Mouse (Mus musculus) midbrain, embryonic 15.5 days (tissue): ENCODE data around the gene Jun. TPM values are rescaled to one million over a fixed set of nuclear protein-coding genes. Genes with fewer than 3 reads are reported as not detected.

Experiments
- ATAC-seq: fragments of 200-750 bp; cut with Nextera tagmentation; replicated peaks from 2 replicates; pipeline ENCODE4 v1.8.0; 2017; ENCODE audit warnings: moderate TSS enrichment
- H3K27ac ChIP-seq: fragments of 300-500 bp; sonication (generic); 2 replicates; pipeline ENCODE4 v1.5.1; 2015; ENCODE audit warnings: mild to moderate bottlenecking, inconsistent platforms
- H3K27me3 ChIP-seq: fragments of 300-500 bp; sonication (generic); replicated peaks from 2 replicates; pipeline ENCODE4 v1.6.1; 2015; ENCODE audit warnings: inconsistent platforms
- H3K36me3 ChIP-seq: fragments of 300-500 bp; sonication (generic); replicated peaks from 2 replicates; pipeline ENCODE4 v1.6.1; 2015; ENCODE audit warnings: inconsistent platforms
- H3K4me1 ChIP-seq: fragments of 300-500 bp; sonication (generic); 2 replicates; pipeline ENCODE4 v1.6.1; 2015; ENCODE audit warnings: inconsistent platforms
- H3K4me2 ChIP-seq: fragments of 300-500 bp; sonication (generic); 2 replicates; pipeline ENCODE4 v1.6.1; 2015; ENCODE audit warnings: inconsistent platforms, mild to moderate bottlenecking, moderate library complexity
- H3K4me3 ChIP-seq: fragments of 300-500 bp; sonication (generic); 2 replicates; pipeline ENCODE4 v1.5.1; 2015; ENCODE audit warnings: mild to moderate bottlenecking, inconsistent platforms
- H3K9ac ChIP-seq: fragments of 300-500 bp; sonication (generic); 2 replicates; pipeline ENCODE4 v1.6.1; 2015; ENCODE audit warnings: mild to moderate bottlenecking, inconsistent platforms
- H3K9me3 ChIP-seq: fragments of 300-500 bp; sonication (generic); 2 replicates; pipeline ENCODE4 v1.6.1; 2016; ENCODE audit warnings: inconsistent platforms
- WGBS: fragments of 180-500 bp; shearing (Covaris S2); methylation state at CpG from one replicate; pipeline ENCODE4 v1.1.7; 2015; ENCODE audit warnings: mixed read lengths; 5-methylcytosine and 5-hydroxymethylcytosine counted together
- polyA plus RNA-seq: library from polyadenylated mRNA; unstranded; fragments of >200 nt; fragmentation: Nextera tagmentation; extraction: Ambion mirVana; gene quantifications from 2 replicates; pipeline ENCODE4 v1.2.1, GENCODE M21; 2015

Gene Jun
- polyA plus RNA-seq, 1 experiment from 2014 or later, result 49.9 TPM

GRCm38 (mm10) chr4:95049153-95049552 lies 2.9 kb downstream of the Jun start:
- ATAC-seq, result no peak
- Histone ChIP-seq H3K9me3 (no peaks in the 10 kb centered on the region), H3K9ac (no peak overlapping the region), H3K36me3 (no peaks in the 10 kb centered on the region), H3K4me1 (peaks cover 33% of the 10 kb centered on the region), H3K4me2 (peak overlapping the region; percentile 90), H3K27me3 (no peaks in the 10 kb centered on the region), H3K27ac (no peak overlapping the region), H3K4me3 (peak overlapping the region; percentile 56)
- 29% methylated on average over 2 of the region's 2 CpGs for WGBS

- no peak overlapping the region for H3K27ac ChIP-seq
- H3K36me3 ChIP-seq, result no peaks in the 10 kb centered on the region
- ATAC-seq, result no peak
- no peak overlapping the region for H3K9ac ChIP-seq
- peaks cover 30% of the 10 kb centered on the region for H3K4me1 ChIP-seq
- H3K4me3 ChIP-seq, result peak overlapping the region; percentile 56; the same call in 1 of the 2 replicates
- H3K9me3 ChIP-seq, result no peaks in the 10 kb centered on the region
- H3K27me3 ChIP-seq, result no peaks in the 10 kb centered on the region
- H3K4me2 ChIP-seq, result peak overlapping the region; percentile 90
- 71% methylated on average over 4 of the region's 4 CpGs for WGBS
Observed at GRCm38 (mm10) chr4:95048731-95049100, 3.3 kb downstream of the Jun start.

DNA sequence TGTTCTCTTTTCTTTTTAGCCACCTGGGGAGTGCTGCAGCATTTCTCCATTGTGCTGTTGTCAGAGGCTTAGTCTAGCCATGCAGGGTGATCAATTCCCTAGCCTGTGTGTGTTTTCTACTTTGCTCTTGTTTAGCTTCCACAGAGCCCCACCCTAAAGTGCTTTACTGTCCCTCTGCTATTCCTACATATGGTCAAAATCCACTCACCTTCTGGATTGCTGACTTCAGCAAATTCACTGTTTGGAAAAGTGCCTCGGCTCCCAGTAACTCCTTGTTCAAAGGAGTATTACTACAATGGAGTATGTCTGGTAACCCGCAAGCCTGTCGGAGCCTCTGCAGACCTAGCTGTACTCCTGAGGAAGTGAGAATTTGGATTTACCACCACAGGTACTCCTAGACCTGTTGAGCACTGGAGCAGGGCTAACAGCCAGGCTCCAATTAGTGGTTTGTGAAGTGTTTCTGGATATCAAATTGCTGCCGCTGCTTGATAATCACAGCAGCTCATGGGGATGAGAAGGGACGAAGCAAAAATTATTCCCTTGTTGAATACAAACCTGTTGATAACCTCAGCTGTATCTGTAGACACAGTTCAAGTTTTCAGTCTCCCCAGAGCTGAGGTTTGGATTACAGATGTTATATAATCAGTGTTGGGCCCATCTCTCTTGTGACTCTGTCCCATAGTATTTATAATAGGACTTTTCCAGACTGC lies 3.8 kb downstream of the Jun start:
- WGBS, result 40% methylated on average over 5 of the region's 5 CpGs

DNA sequence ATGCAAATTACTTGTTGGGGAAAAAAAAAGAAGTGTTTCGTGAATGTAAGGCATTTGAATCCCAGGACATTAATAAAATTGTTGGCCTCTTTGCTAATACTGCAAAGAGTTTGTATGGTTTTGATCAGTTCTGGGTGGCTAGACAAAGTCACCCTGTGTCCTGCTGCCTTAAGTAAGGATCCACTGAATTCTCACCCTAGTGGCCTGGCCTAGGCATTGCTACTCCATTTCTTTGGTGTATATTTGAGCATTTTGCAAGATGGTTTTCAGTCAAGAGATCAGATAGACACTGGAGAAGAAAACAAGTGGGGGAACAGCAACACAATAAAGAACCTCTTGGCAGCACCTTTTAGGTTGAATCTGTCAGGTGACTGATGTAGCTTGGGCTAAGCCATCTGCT lies 6.9 kb downstream of the Jun start:
- Histone ChIP-seq H3K36me3 (no peaks in the 10 kb centered on the region), H3K4me2 (no peak overlapping the region), H3K4me3 (no peak overlapping the region), H3K4me1 (peaks cover 19% of the 10 kb centered on the region), H3K9ac (no peak overlapping the region), H3K27me3 (no peaks in the 10 kb centered on the region), H3K27ac (no peak overlapping the region), H3K9me3 (no peaks in the 10 kb centered on the region)
- ATAC-seq, result no peak
- 88% methylated on average over 1 of the region's 1 CpGs for WGBS

More for the DNA sequence above, 3.8 kb downstream of the Jun start:
- Histone ChIP-seq H3K4me3 (peak overlapping the region; percentile 56; the same call in 1 of the 2 replicates), H3K4me2 (peak overlapping the region; percentile 90), H3K27me3 (no peaks in the 10 kb centered on the region), H3K4me1 (peaks cover 26% of the 10 kb centered on the region), H3K27ac (no peak overlapping the region), H3K9ac (no peak overlapping the region), H3K9me3 (no peaks in the 10 kb centered on the region), H3K36me3 (no peaks in the 10 kb centered on the region)
- ATAC-seq, result no peak

- Histone ChIP-seq H3K4me3 (no peak overlapping the region), H3K4me2 (no peak overlapping the region), H3K9me3 (no peaks in the 10 kb centered on the region), H3K9ac (no peak overlapping the region), H3K4me1 (peaks cover 17% of the 10 kb centered on the region), H3K36me3 (no peaks in the 10 kb centered on the region), H3K27me3 (no peaks in the 10 kb centered on the region), H3K27ac (no peak overlapping the region)
- WGBS, result 90% methylated on average over 6 of the region's 6 CpGs
- ATAC-seq, result no peak
Observed at GRCm38 (mm10) chr4:95044721-95045120, 7.3 kb downstream of the Jun start.

GRCm38 (mm10) chr4:95038024-95038423 lies 14.0 kb downstream of the Jun start:
- Histone ChIP-seq H3K4me3 (no peak overlapping the region), H3K4me1 (no peaks in the 10 kb centered on the region), H3K9me3 (no peaks in the 10 kb centered on the region), H3K9ac (no peak overlapping the region), H3K36me3 (no peaks in the 10 kb centered on the region), H3K27me3 (no peaks in the 10 kb centered on the region), H3K27ac (no peak overlapping the region), H3K4me2 (no peak overlapping the region)
- ATAC-seq, result no peak
- 19% methylated on average over 5 of the region's 5 CpGs for WGBS

GRCm38 (mm10) chr4:95031158-95031557 lies 20.9 kb downstream of the Jun start:
- Histone ChIP-seq H3K36me3 (no peaks in the 10 kb centered on the region), H3K4me1 (no peaks in the 10 kb centered on the region; the same call in 1 of the 2 replicates), H3K9ac (no peak overlapping the region), H3K9me3 (no peaks in the 10 kb centered on the region), H3K4me3 (no peak overlapping the region), H3K4me2 (no peak overlapping the region), H3K27ac (no peak overlapping the region), H3K27me3 (no peaks in the 10 kb centered on the region)
- no peak for ATAC-seq
- 77% methylated on average over 4 of the region's 4 CpGs for WGBS

- peak; percentile 87 for ATAC-seq
Observed at GRCm38 (mm10) chr4:95025847-95026600, 26.0 kb downstream of the Jun start.

DNA sequence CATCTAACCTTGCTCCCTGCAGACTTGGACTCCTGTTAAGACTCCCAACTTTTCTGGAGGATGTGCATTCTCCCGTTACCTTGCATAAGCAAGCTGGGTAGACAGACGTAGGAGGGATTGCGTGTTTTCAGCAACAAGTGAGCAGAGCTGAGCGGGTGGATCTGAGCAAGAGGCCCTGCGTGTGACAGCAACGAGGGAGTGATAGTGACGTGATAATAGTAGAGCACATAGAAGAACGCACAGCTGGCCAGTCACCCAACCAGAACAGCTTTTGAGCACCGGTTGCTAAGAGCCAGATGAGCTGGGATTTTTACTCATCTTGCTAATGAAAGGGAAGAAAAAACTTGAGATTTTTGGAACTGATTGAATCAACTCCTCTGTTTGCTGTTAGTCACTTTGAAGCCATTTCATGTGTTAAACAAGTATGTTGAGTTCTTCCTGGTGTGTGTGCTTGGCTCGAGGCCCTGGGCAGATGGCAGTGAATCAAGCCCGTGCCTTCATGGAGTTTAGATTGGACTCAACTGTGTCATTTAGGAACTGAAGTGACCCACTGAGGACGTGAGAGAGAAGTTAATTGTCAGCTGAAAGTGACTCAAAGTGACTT lies 28.6 kb downstream of the Jun start:
- Histone ChIP-seq H3K27me3 (no peaks in the 10 kb centered on the region), H3K9ac (no peak overlapping the region), H3K4me1 (peaks cover 3% of the 10 kb centered on the region; the same call in 1 of the 2 replicates), H3K9me3 (no peaks in the 10 kb centered on the region), H3K4me2 (no peak overlapping the region), H3K36me3 (no peaks in the 10 kb centered on the region), H3K4me3 (no peak overlapping the region), H3K27ac (no peak overlapping the region)
- no peak for ATAC-seq
- 67% methylated on average over 12 of the region's 12 CpGs for WGBS

More at GRCm38 (mm10) chr4:95025847-95026600, 26.0 kb downstream of the Jun start:
- no peak overlapping the region for H3K9ac ChIP-seq
- no peaks in the 10 kb centered on the region for H3K36me3 ChIP-seq
- peaks cover 3% of the 10 kb centered on the region; the same call in 1 of the 2 replicates for H3K4me1 ChIP-seq
- peak overlapping the region; percentile 19; the same call in 1 of the 2 replicates for H3K4me2 ChIP-seq
- WGBS, result 54% methylated on average over 16 of the region's 16 CpGs
- H3K4me3 ChIP-seq, result no peak overlapping the region
- H3K27ac ChIP-seq, result no peak overlapping the region
- H3K27me3 ChIP-seq, result no peaks in the 10 kb centered on the region
- no peaks in the 10 kb centered on the region for H3K9me3 ChIP-seq

- Histone ChIP-seq H3K4me2 (no peak overlapping the region), H3K4me1 (peaks cover 3% of the 10 kb centered on the region; the same call in 1 of the 2 replicates), H3K9me3 (no peaks in the 10 kb centered on the region), H3K27ac (no peak overlapping the region), H3K9ac (no peak overlapping the region), H3K27me3 (no peaks in the 10 kb centered on the region), H3K4me3 (no peak overlapping the region), H3K36me3 (no peaks in the 10 kb centered on the region)
- 86% methylated on average over 12 of the region's 12 CpGs for WGBS
- no peak for ATAC-seq
Observed at GRCm38 (mm10) chr4:95021649-95022637, 30.1 kb downstream of the Jun start.

DNA sequence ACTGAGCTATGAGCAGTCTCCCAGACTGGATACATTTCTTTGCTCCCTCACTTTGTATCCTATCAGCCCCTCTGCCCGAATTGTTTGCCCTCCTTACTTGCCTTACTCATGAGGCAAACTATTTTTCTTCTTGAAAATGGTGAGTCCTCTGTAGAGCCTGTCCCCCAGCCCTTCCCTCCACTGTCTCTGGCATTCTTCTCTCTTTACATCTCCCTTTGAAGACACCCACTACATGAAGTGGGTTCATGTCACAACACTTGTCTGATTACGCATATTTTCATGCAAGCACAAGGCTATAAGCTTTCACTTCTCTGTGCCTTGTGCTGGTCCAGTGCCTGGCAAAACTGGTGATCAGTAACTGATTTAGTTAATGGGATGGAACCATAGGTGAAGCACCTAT lies 31.8 kb downstream of the Jun start:
- Histone ChIP-seq H3K27me3 (no peaks in the 10 kb centered on the region), H3K9me3 (no peaks in the 10 kb centered on the region)

More for the DNA sequence above, 31.8 kb downstream of the Jun start:
- H3K4me1 ChIP-seq, result no peaks in the 10 kb centered on the region
- no peak for ATAC-seq
- H3K9ac ChIP-seq, result no peak overlapping the region
- 85% methylated on average over 2 of the region's 2 CpGs for WGBS
- no peak overlapping the region for H3K4me2 ChIP-seq
- no peak overlapping the region for H3K27ac ChIP-seq
- no peak overlapping the region for H3K4me3 ChIP-seq
- no peaks in the 10 kb centered on the region for H3K36me3 ChIP-seq
